Mouse (Mus musculus): ENCODE data around the gene Shpk. TPM values are rescaled to one million over a fixed set of nuclear protein-coding genes. Genes with fewer than 3 reads are reported as not detected.
A peak's percentile ranks its signal among the peaks of the same experiment; 100 is the strongest.

Shpk gene
- polyA plus RNA-seq, 1 experiment from 2014 or later = 0.77 TPM

- WGBS = 82% methylated on average over 5 of the region's 5 CpGs
- ATAC-seq (ENCODE audit: low FRiP score, low TSS enrichment) = no peak
- H3K4me3 ChIP-seq (ENCODE audit: low read length) = no peak within 1 kb of the TSS
Measured at GRCm38 (mm10) chr11:73233992-73234391, 34.7 kb downstream of the Shpk start, which contains the start of gene Trpv1. Gene Trpv1 (plus strand): TSS chr11:73234292.

GRCm38 (mm10) chr11:73235990-73236701, 36.9 kb downstream of the Shpk start:
- H3K27ac ChIP-seq (ENCODE audit: low read depth, low read length) = peak overlapping the region; percentile 33; the same call in 1 of the 2 replicates
- H3K4me2 ChIP-seq (replicated peaks; ENCODE audit: low read depth, low read length) = no peak overlapping the region
- 25% methylated on average over 5 of the region's 5 CpGs for WGBS
- H3K4me1 ChIP-seq (ENCODE audit: control insufficient read depth, insufficient read depth, low read length) = peaks cover 8% of the 10 kb centered on the region; the same call in 1 of the 2 replicates
- H3K27me3 ChIP-seq (ENCODE audit: control insufficient read depth, insufficient read depth, low read length) = no peaks in the 10 kb centered on the region
- no peaks in the 10 kb centered on the region for H3K36me3 ChIP-seq (ENCODE audit: control insufficient read depth, insufficient read depth, low read length)
- no peaks in the 10 kb centered on the region for H3K9me3 ChIP-seq (ENCODE audit: control insufficient read depth, low read length)
- peak; percentile 68; the same call in 1 of the 2 replicates for ATAC-seq (ENCODE audit: low FRiP score, low TSS enrichment)
- H3K4me3 ChIP-seq (ENCODE audit: low read length) = no peak overlapping the region
- H3K9ac ChIP-seq (ENCODE audit: low read depth, low read length) = no peak overlapping the region

More at GRCm38 (mm10) chr11:73233992-73234391, 34.7 kb downstream of the Shpk start, which contains the start of gene Trpv1:
- Histone ChIP-seq H3K27ac (ENCODE audit: low read depth, low read length) (no peak within 1 kb of the TSS), H3K27me3 (ENCODE audit: control insufficient read depth, insufficient read depth, low read length) (no peaks in the 10 kb centered on the region), H3K4me1 (ENCODE audit: control insufficient read depth, insufficient read depth, low read length) (peaks cover 8% of the 10 kb centered on the region; the same call in 1 of the 2 replicates), H3K36me3 (ENCODE audit: control insufficient read depth, insufficient read depth, low read length) (no peaks in the 10 kb centered on the region), H3K4me2 (replicated peaks; ENCODE audit: low read depth, low read length) (no peak within 1 kb of the TSS), H3K9ac (ENCODE audit: low read depth, low read length) (no peak within 1 kb of the TSS), H3K9me3 (ENCODE audit: control insufficient read depth, low read length) (no peaks in the 10 kb centered on the region)

- no peaks in the 10 kb centered on the region for H3K27me3 ChIP-seq (ENCODE audit: control insufficient read depth, insufficient read depth, low read length)
- no peak overlapping the region for H3K4me3 ChIP-seq (ENCODE audit: low read length)
- H3K4me2 ChIP-seq (replicated peaks; ENCODE audit: low read depth, low read length) = no peak overlapping the region
- ATAC-seq (ENCODE audit: low FRiP score, low TSS enrichment) = no peak
- 66% methylated on average over 3 of the region's 3 CpGs for WGBS
- H3K27ac ChIP-seq (ENCODE audit: low read depth, low read length) = no peak overlapping the region
- peaks cover 9% of the 10 kb centered on the region; the same call in 1 of the 2 replicates for H3K4me1 ChIP-seq (ENCODE audit: control insufficient read depth, insufficient read depth, low read length)
- H3K36me3 ChIP-seq (ENCODE audit: control insufficient read depth, insufficient read depth, low read length) = no peaks in the 10 kb centered on the region
- H3K9ac ChIP-seq (ENCODE audit: low read depth, low read length) = no peak overlapping the region
- no peaks in the 10 kb centered on the region for H3K9me3 ChIP-seq (ENCODE audit: control insufficient read depth, low read length)
Measured at GRCm38 (mm10) chr11:73236731-73237130, 37.5 kb downstream of the Shpk start.

- no peak overlapping the region for H3K4me2 ChIP-seq (replicated peaks; ENCODE audit: low read depth, low read length)
- 0 out of 2 replicates have a peak, but pooled peaks cover 6% of the 10 kb centered on the region for H3K4me1 ChIP-seq (ENCODE audit: control insufficient read depth, insufficient read depth, low read length)
- H3K9ac ChIP-seq (ENCODE audit: low read depth, low read length) = no peak overlapping the region
- H3K27ac ChIP-seq (ENCODE audit: low read depth, low read length) = no peak overlapping the region
- H3K9me3 ChIP-seq (ENCODE audit: control insufficient read depth, low read length) = no peaks in the 10 kb centered on the region
- no peaks in the 10 kb centered on the region for H3K36me3 ChIP-seq (ENCODE audit: control insufficient read depth, insufficient read depth, low read length)
- H3K27me3 ChIP-seq (ENCODE audit: control insufficient read depth, insufficient read depth, low read length) = no peaks in the 10 kb centered on the region
- ATAC-seq (ENCODE audit: low FRiP score, low TSS enrichment) = no peak
- 64% methylated on average over 6 of the region's 6 CpGs for WGBS
- no peak overlapping the region for H3K4me3 ChIP-seq (ENCODE audit: low read length)
Measured at GRCm38 (mm10) chr11:73242199-73242598, 42.9 kb downstream of the Shpk start.

- Histone ChIP-seq H3K27me3 (ENCODE audit: control insufficient read depth, insufficient read depth, low read length) (no peaks in the 10 kb centered on the region), H3K36me3 (ENCODE audit: control insufficient read depth, insufficient read depth, low read length) (no peaks in the 10 kb centered on the region), H3K9ac (ENCODE audit: low read depth, low read length) (no peak overlapping the region), H3K4me2 (replicated peaks; ENCODE audit: low read depth, low read length) (no peak overlapping the region), H3K4me3 (ENCODE audit: low read length) (no peak overlapping the region), H3K27ac (ENCODE audit: low read depth, low read length) (no peak overlapping the region), H3K9me3 (ENCODE audit: control insufficient read depth, low read length) (no peaks in the 10 kb centered on the region), H3K4me1 (ENCODE audit: control insufficient read depth, insufficient read depth, low read length) (0 out of 2 replicates have a peak, but pooled peaks cover 5% of the 10 kb centered on the region)
- WGBS = 75% methylated on average over 4 of the region's 4 CpGs
- no peak for ATAC-seq (ENCODE audit: low FRiP score, low TSS enrichment)
Measured at GRCm38 (mm10) chr11:73242777-73243176, 43.5 kb downstream of the Shpk start.

- Histone ChIP-seq H3K36me3 (ENCODE audit: control insufficient read depth, insufficient read depth, low read length) (no peaks in the 10 kb centered on the region), H3K4me3 (ENCODE audit: low read length) (no peak overlapping the region), H3K27me3 (ENCODE audit: control insufficient read depth, insufficient read depth, low read length) (no peaks in the 10 kb centered on the region), H3K4me2 (replicated peaks; ENCODE audit: low read depth, low read length) (no peak overlapping the region), H3K9me3 (ENCODE audit: control insufficient read depth, low read length) (no peaks in the 10 kb centered on the region), H3K27ac (ENCODE audit: low read depth, low read length) (no peak overlapping the region), H3K4me1 (ENCODE audit: control insufficient read depth, insufficient read depth, low read length) (no peaks in the 10 kb centered on the region), H3K9ac (ENCODE audit: low read depth, low read length) (no peak overlapping the region)
- WGBS = 53% methylated on average over 4 of the region's 4 CpGs
- no peak for ATAC-seq (ENCODE audit: low FRiP score, low TSS enrichment)
Measured at GRCm38 (mm10) chr11:73257362-73257945, 58.2 kb downstream of the Shpk start.

- ATAC-seq (ENCODE audit: low FRiP score, low TSS enrichment) = no peak
- no peaks in the 10 kb centered on the region for H3K36me3 ChIP-seq (ENCODE audit: control insufficient read depth, insufficient read depth, low read length)
Measured at GRCm38 (mm10) chr11:73258664-73259063, 59.4 kb downstream of the Shpk start.

GRCm38 (mm10) chr11:73260457-73260856, 61.2 kb downstream of the Shpk start:
- Histone ChIP-seq H3K4me2 (replicated peaks; ENCODE audit: low read depth, low read length) (no peak overlapping the region), H3K4me3 (ENCODE audit: low read length) (no peak overlapping the region), H3K27me3 (ENCODE audit: control insufficient read depth, insufficient read depth, low read length) (no peaks in the 10 kb centered on the region), H3K9me3 (ENCODE audit: control insufficient read depth, low read length) (no peaks in the 10 kb centered on the region), H3K4me1 (ENCODE audit: control insufficient read depth, insufficient read depth, low read length) (no peaks in the 10 kb centered on the region), H3K27ac (ENCODE audit: low read depth, low read length) (no peak overlapping the region), H3K36me3 (ENCODE audit: control insufficient read depth, insufficient read depth, low read length) (no peaks in the 10 kb centered on the region), H3K9ac (ENCODE audit: low read depth, low read length) (no peak overlapping the region)
- WGBS = 74% methylated on average over 3 of the region's 3 CpGs
- no peak for ATAC-seq (ENCODE audit: low FRiP score, low TSS enrichment)

More at GRCm38 (mm10) chr11:73258664-73259063, 59.4 kb downstream of the Shpk start:
- no peak overlapping the region for H3K27ac ChIP-seq (ENCODE audit: low read depth, low read length)
- H3K9me3 ChIP-seq (ENCODE audit: control insufficient read depth, low read length) = no peaks in the 10 kb centered on the region
- H3K4me1 ChIP-seq (ENCODE audit: control insufficient read depth, insufficient read depth, low read length) = no peaks in the 10 kb centered on the region
- no peaks in the 10 kb centered on the region for H3K27me3 ChIP-seq (ENCODE audit: control insufficient read depth, insufficient read depth, low read length)
- no peak overlapping the region for H3K9ac ChIP-seq (ENCODE audit: low read depth, low read length)
- H3K4me2 ChIP-seq (replicated peaks; ENCODE audit: low read depth, low read length) = no peak overlapping the region
- no peak overlapping the region for H3K4me3 ChIP-seq (ENCODE audit: low read length)

GRCm38 (mm10) chr11:73261385-73261784, 62.1 kb downstream of the Shpk start:
- 44% methylated on average over 1 of the region's 1 CpGs for WGBS
- no peak for ATAC-seq (ENCODE audit: low FRiP score, low TSS enrichment)
- no peak overlapping the region for H3K27ac ChIP-seq (ENCODE audit: low read depth, low read length)
- no peak overlapping the region for H3K4me3 ChIP-seq (ENCODE audit: low read length)
- H3K27me3 ChIP-seq (ENCODE audit: control insufficient read depth, insufficient read depth, low read length) = no peaks in the 10 kb centered on the region
- no peaks in the 10 kb centered on the region for H3K9me3 ChIP-seq (ENCODE audit: control insufficient read depth, low read length)
- H3K36me3 ChIP-seq (ENCODE audit: control insufficient read depth, insufficient read depth, low read length) = no peaks in the 10 kb centered on the region
- no peak overlapping the region for H3K4me2 ChIP-seq (replicated peaks; ENCODE audit: low read depth, low read length)
- no peaks in the 10 kb centered on the region for H3K4me1 ChIP-seq (ENCODE audit: control insufficient read depth, insufficient read depth, low read length)
- no peak overlapping the region for H3K9ac ChIP-seq (ENCODE audit: low read depth, low read length)
